Mouse (Mus musculus) CD8-positive naive resting alpha-beta T cell, adult 2 months (primary cell): ENCODE results near the gene Trim40.
"Not testable (repeated sequence)": the region's sequence is repeated elsewhere in the genome, so short reads cannot be mapped to it uniquely, and the experiment has no call there.

Experiments used
- DNase-seq, 2 experiments: peaks; one replicate each; pipeline ENCODE4 v3.0.0; 2022; ENCODE audit warnings: low read depth in 2 of 2, low spot score in 2 of 2

The Trim40 gene

DNA sequence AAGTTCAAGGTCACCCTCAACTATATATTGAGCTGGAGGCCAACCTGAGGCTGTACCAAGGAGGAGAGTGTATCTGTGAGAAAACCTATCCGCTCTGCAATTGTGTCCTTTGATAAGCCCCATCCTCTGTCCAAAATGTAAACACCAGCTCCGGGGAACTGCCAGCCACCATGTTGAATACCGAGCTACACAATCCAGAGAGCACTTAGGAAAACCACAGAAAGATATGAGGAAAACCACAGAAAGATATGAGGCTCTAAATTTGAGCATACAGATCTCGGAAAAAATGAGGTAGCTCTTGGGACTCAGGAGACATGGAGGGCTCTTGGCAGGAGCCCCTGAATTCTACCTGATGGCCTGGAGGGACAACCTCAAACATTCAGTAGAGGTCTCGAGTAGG is 3.5 kb upstream of the Trim40 start:
- DNase-seq, result no peak

DNA sequence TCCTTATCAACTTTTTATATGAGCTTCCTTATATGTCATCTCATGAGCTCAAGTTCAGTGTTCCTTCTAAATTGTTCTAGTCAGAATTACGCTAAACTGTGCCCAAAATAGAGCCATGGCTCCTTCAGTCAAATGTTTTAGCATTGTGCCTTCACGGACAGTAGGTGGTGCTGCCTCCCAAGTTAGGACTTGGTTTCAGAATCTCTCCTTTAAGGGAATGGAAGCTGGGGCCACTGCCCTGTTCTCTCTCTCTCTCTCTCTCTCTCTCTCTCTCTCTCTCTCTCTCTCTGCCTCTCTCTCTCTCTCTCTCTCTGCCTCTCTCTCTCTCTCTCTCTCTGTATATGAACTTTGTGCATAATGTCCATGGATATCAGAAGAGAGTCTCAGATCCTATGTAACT is 2.4 kb upstream of the Trim40 start:
- DNase-seq, result peak in 1 of 2 experiments; percentile 10

DNA sequence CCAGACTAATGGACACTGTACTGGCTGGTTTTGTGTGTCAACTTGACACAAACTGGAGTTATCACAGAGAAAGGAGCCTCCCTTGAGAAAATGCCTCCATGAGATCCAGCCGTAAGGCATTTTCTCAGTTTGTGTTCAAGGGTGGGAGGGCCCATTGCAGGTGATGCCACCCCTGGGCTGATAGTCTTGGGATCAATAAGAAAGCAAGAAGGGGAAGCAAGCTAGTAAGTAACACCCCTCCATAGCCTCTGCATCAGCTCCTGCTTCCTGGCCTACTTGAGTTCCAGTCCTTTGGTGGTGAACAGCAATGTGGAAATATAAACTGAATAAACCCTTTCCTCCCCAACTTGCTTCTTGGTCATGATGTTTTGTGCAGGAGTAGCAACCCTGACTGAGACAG is 1.6 kb upstream of the Trim40 start:
- not testable (repeated sequence) for DNase-seq

DNA sequence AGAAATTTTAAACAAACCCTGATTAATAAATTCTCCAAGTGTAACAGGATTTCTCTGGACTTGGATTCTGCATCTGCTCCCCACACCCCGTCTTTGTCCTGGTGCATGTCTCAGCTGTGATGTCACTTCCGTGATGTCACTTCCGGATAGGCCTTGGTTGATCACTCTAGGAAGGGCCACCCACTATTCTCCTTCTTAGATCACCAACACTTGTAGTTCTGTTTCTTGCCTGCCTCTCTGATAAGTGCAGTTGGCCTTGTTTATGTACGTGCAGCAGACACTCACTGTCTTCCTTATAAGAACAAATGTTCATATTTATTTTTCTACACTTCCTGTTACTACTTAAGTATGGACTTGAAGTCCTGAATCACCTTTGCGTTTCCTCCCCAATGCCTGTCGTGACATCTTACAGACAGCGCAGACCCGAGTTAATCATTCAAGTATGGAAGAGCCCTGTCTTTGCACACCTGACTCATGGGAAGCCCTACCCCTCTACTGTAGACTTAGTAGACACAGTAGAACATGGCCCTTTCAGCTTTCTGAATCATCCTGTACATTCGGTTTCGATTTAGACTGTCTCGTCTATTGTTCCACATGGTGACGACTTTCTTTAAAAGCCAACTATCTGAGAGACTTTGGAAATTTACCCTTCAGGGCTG is 4.7 kb downstream of the Trim40 start:
- DNase-seq, result no peak

DNA sequence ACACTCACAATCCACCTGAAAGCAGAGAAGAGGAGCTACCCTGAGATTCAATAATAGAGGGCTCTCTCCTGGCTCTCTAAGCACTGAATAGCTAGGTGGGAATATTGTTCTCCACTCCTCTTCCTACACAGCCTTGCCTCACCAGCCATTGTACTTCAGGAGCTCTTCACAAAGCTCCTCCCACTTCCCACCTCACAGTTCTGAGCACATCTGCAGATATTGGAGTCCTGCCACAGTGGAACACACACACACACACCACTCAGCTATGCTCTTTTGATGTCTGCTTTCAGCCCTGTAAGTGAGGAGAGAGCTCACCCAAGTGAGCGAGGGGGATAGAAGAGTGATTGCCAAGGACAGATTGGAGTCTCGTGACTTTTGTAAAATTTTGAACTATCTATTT is 6.6 kb downstream of the Trim40 start:
- no peak for DNase-seq

DNA sequence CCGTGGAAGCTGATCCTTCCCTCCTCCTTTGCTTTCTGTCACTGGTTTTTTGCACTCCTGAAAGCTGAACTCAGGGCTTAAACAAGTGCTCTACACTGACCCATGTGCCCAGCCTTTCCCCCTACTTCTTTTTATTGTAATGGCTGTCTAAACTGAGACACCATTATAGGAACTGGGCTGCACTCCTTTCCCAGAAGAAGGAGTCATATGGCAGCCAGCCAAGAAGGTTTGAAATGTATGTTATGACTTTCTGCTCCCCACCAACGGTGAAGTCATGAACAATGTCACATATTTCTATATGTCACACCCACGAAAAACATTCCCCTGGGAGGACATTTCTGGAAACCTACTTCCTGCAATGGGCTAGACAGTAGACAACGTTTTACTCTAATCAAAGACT is 15.3 kb downstream of the Trim40 start:
- DNase-seq, result no peak

DNA sequence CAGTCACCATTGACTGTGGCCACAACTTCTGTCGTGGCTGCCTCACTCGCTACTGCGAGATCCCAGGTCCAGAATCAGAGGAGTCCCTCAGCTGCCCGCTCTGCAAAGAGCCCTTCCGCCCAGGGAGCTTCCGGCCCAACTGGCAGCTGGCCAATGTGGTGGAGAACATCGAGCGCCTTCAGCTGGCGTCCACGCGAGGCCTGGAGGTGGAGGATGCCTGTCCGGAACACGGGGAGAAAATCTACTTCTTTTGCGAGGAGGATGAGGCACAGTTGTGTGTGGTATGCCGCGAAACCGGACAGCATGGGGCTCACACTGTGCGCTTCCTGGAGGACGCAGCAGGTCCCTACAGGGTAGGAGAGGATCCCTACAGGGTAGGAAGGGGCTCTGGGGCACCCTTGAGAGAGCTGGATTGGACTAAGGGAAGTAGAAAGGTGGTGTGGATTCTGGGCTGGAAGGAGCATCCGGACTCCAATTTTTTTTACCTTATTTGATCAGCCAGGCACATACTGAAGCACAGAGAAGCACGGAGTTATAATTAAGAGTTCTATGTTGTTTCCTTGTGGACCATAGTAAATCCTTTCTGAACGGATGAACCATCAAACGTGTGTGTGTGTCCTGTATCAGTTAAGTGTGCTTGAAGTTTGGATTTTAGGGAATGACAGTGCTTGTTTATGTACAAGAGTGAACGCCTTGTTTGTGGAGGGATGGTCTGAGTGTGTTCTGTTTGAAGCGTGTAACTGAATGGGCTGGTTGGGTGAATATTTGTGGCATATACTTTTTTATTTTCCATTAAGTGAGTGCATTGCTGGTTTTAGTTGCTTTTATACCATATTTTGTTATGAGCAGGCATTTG is 19.7 kb downstream of the Trim40 start:
- DNase-seq, result no peak

DNA sequence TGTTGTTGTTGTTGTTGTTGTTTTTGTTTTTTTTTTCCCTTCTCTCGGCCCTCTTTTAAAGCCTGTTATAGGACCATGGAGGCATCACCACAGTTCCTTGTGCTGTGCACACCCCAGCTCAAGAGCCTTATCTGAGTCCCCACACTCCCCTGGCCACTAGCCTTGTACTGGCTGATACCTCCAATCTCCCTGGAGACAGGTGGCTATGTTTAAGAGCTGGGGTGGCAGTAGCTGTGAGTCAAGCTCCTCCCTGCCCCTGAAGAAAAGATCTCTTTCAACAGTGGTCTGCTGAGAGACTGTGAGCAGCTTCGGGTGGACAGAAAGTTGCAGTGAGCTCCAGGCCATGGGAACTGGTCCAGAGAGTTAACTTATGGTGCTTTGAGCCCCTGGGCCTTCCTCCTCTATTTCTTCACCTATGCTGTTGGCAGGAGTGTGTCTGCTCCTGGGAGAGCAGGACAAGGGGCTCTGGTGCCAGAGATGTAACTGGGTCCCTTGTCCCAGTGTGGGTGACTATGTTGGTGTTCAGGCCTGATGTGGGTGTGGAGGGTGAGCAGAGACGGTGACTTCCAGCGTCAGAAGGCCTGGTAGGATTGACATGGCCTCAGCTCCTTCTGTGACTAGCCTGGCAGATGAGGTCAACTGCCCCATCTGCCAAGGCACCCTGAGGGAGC is 20.5 kb downstream of the Trim40 start, which contains the start of gene Trim10:
Gene Trim10, plus strand, starts transcription at position 291 of the 671 bp plus-strand sequence.
- no peak for DNase-seq

DNA sequence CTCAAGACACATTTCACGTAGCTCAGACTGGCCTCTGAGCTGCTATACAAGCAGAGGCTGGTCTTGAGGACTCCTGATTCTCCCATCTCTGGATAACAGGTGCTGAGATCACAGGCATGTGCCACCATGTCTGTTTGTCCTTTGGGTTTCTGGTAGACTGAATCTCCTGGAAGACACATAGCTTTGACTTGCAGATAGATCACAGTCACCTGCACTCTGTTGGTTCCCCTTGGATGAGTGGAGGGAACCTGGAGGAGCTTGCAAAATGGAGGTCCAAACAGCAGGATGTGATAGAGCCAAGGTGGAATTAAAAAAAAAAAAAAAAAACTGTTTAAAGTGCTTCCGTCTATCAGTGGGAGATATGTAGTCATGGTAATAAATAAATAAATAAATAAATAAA is 21.1 kb downstream of the Trim40 start:
- DNase-seq, result no peak

DNA sequence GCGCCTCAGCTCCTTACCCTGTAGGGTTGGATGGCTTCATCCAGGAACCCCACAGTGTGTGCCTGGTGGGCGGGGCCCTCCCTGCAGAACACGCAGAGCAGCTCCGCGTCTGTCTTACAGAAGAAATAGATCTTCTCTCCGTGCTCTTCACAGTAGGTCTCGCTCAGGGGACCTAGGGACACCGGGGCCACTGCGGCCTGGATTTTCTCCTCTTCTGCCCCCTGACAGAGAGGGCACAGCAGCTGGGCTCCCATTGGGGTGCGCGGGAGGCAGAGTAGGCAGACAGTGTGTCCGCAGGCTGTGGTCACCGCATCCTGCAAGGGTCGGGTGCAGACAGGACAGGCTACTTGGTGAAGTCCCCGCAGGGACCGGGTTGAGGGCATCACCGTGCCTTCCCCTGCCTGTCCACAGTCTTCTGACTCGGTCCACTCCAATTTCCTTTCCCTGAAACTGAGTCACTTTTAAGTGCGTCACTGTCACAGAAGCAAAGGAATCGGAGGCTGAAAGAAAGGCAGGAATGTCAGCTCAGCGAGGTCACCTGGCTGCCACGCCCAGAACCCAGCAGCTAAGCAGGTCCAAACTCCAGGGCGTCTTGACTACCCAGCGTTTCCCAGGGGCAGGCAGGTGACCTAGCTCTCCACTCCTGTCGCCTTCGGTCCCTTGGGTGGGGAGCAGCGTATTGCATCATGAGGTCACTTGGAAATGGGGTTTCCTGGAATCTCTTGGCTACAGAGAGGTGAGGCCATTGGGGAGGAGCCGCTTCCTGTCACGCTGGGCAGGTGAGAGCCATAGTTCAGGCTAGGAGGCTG is 23.0 kb downstream of the Trim40 start, which contains the start of gene Trim15:
Gene Trim15, minus strand, starts transcription at position 492 of the 809 bp plus-strand sequence.
- no peak for DNase-seq

DNA sequence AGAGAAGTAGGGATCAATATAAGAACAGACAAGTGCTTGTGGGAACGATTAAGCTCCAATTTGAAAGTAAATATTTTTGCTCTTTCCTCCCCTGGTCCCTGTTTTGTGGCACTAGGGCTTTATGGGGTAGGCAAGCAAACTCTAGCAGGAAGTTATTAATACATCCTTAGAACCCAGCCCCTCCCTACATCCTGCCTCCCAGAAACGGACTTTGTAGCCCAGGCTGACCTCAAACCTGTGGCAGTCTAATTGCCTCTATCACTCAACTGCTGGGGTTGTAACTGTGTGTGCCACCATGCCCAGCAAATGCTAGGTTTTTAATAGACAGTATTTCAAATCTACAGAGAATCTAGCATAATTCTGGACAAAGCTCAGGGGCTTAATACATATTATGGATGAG is 28.2 kb downstream of the Trim40 start:
- DNase-seq, result no peak

DNA sequence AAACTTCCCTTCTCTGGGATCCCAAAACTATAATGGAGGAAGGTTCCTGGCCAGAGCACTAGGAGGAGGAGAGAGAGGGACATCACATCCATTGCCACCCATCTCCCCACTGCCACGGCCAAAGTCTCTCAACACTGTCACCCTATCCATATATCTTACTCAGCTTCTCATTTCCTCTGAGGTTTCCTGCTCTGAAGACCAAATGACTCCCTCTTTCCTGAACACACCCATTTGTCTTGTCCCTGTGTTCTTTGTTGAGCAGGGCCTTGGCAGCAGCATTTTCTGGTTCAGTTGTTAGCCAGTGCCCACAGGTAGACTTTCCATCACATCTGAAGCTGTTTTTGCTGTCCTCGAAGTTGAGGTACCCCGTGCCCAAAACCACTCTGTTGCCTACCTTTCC is 31.7 kb downstream of the Trim40 start:
- DNase-seq, result no peak

DNA sequence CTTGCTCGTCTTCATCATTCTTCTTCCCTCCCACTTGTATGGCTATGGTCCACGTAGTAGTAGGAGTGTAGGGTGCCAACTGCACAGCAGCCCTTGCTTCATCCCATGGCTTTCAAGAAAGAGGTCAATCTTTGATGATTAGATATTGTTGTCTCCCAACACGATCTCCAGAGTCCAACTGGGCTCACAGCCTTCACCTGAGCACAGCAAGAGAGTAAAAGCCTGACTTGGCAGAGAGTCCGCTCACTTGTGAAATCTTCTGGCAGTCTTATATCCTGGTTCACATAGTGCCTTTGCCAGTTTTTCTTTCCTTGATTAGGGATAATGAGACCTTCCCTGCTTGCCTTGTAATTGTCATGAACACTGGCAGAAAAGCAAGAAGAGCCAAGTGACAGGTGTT is 33.7 kb downstream of the Trim40 start:
- no peak for DNase-seq

DNA sequence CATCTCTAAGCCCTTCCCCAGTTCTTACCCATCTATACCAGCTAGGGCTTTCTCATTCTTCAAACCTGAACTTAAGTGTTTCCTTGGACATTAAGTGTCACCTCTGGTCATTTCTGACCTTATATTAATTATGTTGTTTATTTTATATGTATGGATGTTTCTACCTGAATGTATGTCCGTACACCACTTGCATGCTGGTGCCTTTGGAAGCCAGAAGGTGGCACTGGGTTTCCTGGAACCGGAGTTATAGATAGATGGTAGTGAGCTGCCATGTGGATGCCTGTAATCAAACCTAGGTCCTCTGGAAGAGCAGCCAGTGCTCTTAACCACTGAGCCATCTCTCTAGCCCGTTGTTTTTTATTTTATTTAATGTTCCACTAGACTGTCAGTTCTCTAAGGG is 34.4 kb downstream of the Trim40 start:
- no peak for DNase-seq

DNA sequence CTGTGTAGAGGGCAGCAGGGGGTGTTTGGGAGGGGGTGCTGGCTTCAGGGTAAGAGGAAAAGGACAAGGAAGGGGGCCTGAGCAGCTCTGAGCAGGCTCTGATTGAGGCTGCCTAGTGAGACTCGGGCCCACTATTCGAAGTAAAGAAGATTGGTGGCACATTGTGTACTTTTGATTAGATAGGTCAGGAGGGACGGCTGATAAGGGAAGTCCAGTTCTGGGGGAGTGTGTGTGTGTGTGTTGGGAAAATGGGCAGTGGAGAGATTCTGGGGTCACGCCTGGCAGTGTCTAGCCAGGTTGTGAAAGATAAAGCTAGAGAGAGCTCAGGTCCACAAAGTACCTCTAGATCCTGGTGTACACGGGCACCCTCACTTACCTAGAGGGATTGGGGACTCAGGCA is 38.3 kb downstream of the Trim40 start:
- no peak for DNase-seq

DNA sequence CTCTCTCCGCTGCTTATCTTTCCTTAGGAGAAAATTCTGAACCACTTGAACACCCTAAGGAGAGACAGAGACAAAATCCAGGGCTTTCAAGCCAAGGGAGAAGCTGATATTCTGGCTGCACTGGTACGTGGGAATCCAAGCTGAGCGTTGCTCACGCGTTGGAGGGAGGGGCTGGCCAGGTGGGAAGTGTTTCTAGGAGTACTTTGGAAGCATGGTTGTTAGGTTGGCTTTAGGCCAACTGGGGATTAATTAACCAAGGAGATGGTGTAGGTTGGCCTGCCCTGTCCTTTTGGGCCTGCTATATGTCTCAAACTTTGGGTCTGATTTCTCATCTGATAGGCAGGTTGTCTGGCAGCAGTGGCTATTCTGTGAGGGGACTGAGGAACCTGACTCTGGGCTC is 38.7 kb downstream of the Trim40 start:
- no peak for DNase-seq

DNA sequence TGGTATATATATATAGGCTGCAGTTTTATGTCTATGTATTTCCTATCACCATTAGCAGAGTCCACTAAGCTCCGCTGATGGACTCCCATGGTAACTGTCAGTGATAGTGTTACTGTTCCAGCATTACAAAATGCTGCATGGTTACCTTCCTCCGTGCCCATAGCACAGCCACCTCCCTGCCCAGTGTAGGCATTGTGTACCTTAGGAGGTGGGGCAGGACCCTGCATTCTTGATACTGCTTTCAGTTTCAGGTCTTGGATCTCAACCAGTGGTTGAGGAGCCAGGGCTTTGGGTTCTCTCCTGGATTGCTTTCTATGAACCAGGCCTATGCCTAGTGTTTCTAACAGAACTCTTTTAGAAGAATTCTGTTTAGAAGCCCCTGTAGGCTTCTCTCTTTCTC is 39.9 kb downstream of the Trim40 start:
- no peak for DNase-seq

DNA sequence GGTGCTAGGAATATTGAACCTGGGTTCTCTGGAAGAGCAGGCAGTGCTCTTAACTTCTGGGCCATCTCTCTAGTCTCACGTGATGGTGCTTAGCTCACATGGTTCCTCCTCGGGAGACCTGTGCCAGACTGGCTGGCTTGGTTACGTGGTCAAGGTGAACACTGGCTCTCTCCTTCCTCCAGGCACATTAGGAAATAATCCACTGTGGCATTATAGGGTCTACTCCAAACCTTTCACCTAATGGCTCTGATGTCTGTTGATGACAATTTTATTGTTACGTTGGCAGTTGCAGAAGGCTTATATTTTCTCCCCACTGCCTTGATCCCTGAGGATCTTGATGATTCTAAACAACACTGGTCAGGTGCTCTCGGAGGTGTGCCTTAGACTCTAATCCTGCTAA is 41.0 kb downstream of the Trim40 start:
- DNase-seq, result no peak

DNA sequence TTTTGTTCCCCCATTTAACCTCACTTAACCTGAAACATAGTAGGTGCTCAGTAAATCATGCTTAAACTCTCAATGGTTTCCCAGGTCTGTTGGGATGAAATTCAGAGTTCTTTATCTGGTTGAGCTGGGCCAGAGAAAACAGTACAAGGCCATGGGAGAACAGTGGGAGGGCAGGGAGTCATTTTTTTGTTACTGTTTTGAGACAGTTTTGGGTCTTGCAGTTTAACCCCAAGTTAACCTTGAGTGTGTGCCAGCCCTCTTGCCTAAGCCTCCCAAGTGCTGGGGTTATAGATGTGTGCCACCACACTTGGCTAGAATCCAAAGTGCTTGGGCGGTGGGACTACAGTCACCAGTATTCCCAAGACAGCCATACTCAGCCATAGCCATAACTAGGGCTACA is 45.2 kb downstream of the Trim40 start:
- DNase-seq, result no peak

DNA sequence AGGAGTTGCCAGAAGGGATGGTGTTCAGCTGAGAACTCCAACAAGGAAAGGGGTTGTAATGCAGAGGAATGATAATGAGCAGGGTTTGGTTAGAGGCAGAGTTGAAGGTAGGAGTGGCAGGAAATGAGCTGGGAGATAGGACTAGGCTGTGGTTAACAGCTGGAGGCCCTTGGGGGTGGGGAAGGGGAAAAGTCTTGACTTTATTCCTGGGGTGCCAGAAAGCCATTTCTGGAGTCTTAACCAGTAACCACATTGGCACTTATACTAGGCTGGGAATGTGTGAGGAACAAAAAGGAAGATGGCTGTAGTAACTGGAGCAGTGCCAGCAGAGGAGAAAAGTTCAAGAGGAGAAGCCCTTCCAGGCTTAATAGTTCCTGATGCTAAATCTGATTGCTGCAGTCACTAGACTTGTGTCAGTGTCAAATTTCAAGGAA is 45.6 kb downstream of the Trim40 start:
- no peak for DNase-seq

DNA sequence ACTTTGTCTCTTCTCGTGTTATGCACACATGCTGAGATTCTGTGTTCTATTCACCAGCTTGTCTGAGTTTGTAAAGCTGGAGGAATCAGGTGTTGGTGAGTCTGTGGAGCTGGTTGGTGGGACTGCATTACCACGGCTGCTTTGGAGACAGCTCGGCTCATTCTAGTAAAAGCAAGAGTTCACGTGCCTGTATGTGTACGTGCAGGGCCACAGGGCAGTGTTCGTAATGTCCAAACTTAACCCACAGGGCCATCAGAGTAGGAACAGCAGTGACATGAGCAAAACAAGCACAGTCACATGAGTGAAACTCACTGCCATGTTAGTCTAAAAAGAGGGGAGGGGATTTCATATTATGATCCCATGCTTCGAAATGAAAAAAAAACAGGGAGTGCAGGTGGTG is 46.2 kb downstream of the Trim40 start:
- DNase-seq, result no peak
